20 mouse cellular contexts compared by ENCODE assay signal in the genomic region with DNA sequence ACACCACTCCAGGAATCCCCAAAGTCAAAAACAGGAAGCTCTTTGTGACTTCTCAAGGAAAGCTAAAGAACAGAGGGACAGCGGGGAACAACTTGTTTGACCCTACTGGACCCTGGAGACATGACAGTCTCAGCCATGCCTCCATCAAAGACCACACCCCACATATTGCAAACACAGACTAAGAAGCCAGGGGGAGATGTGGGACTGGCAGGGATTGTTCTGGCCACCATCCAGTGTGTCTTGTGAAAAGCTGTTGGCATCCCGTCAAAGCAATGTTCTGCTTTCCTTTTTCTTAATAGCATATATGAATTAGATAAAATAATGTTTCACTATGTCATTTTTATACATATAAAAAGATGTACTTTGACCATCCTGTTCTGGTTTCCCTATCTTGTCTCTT.
DNase-seq lines count a peak whose midpoint lies in the region; ATAC-seq and TF ChIP-seq lines count a peak whose summit lies in the region.
"Had no signal": no experiment of that assay in that cellular context is flagged by ENCODE, and none has a peak within 500 bp of the region (broad histone marks: within the 10 kb centered on the region; RNA-seq: fewer than 3 reads in every experiment).

No protein-coding gene starts in this region.

- H3K4me2 ChIP-seq in forebrain, embryonic 14.5 days (ENCODE audit: low read length), result no peak overlapping the region
- no peak overlapping the region for H3K4me2 ChIP-seq in forebrain, embryonic 16.5 days (ENCODE audit: low read length)
- H3K4me2 ChIP-seq: heart, embryonic 12.5 days; midbrain, embryonic 12.5 days had no signal

- H3K27me3 ChIP-seq in forebrain, embryonic 14.5 days (replicated peaks; ENCODE audit: control insufficient read depth, insufficient read depth, low read length), result no peaks in the 10 kb centered on the region
- H3K27me3 ChIP-seq in forebrain, embryonic 16.5 days (replicated peaks; ENCODE audit: control insufficient read depth, insufficient read depth, low read length), result no peaks in the 10 kb centered on the region
- H3K27me3 ChIP-seq in kidney, adult 2 months (replicated peaks; ENCODE audit: control insufficient read depth, insufficient read depth, low read length), result no peaks in the 10 kb centered on the region
- H3K27me3 ChIP-seq: heart, embryonic 12.5 days; midbrain, embryonic 12.5 days had no signal

- H3K4me1 ChIP-seq in forebrain, embryonic 14.5 days (ENCODE audit: control insufficient read depth, insufficient read depth, low read length), result no peaks in the 10 kb centered on the region
- H3K4me1 ChIP-seq in forebrain, embryonic 16.5 days (replicated peaks; ENCODE audit: control insufficient read depth, insufficient read depth, low read length), result no peaks in the 10 kb centered on the region
- no peaks in the 10 kb centered on the region for H3K4me1 ChIP-seq in kidney, adult 2 months (ENCODE audit: control insufficient read depth, insufficient read depth, low read length)
- H3K4me1 ChIP-seq: midbrain, embryonic 12.5 days had no signal

- WGBS in forebrain, embryonic 14.5 days, result 87% methylated on average over 2 of the region's 2 CpGs
- WGBS in forebrain, embryonic 16.5 days, result 77% methylated on average over 2 of the region's 2 CpGs
- WGBS in kidney, adult 2 months, result 80% methylated on average over 2 of the region's 2 CpGs

- no peaks in the 10 kb centered on the region for H3K9me3 ChIP-seq in forebrain, embryonic 14.5 days (replicated peaks; ENCODE audit: control insufficient read depth, low read length)
- no peaks in the 10 kb centered on the region for H3K9me3 ChIP-seq in forebrain, embryonic 16.5 days (ENCODE audit: control insufficient read depth, low read length)
- H3K9me3 ChIP-seq: heart, embryonic 12.5 days; midbrain, embryonic 12.5 days had no signal

- no peak for TF ChIP-seq POLR2A in kidney, adult 2 months (IDR thresholded peaks at IDR 0.05; ENCODE audit: low read depth, low read length)

- peak; percentile 36 for DNase-seq in forebrain, embryonic 14.5 days (ENCODE audit: low spot score)
- DNase-seq in kidney, adult 2 months, result no peak
- no peak for DNase-seq in kidney, postnatal 14 days
- peak; percentile 24 for DNase-seq in adipocyte (ENCODE audit: low spot score)
- peak; percentile 58 for DNase-seq in lung, postnatal 14 days
- DNase-seq in yolk sac, embryonic 10.5 days (ENCODE audit: low spot score), result no peak
- DNase-seq: cerebellum, adult 11 months; gastrocnemius, postnatal 10 days; kidney, adult 9 months; kidney, postnatal 4 days; layer of hippocampus, postnatal 36 days; thymus, postnatal 25 days had no signal

- no peak overlapping the region for H3K9ac ChIP-seq in forebrain, embryonic 14.5 days (ENCODE audit: low read length)
- no peak overlapping the region for H3K9ac ChIP-seq in forebrain, embryonic 16.5 days (replicated peaks; ENCODE audit: low read depth, low read length)
- H3K9ac ChIP-seq: heart, embryonic 12.5 days; midbrain, embryonic 12.5 days had no signal

- no peak overlapping the region for H3K27ac ChIP-seq in forebrain, embryonic 14.5 days (ENCODE audit: low read depth, low read length)
- no peak overlapping the region for H3K27ac ChIP-seq in forebrain, embryonic 16.5 days (ENCODE audit: low read length)
- no peak overlapping the region for H3K27ac ChIP-seq in kidney, adult 2 months (ENCODE audit: insufficient read depth, low read depth, low read length)
- H3K27ac ChIP-seq: hindbrain, postnatal 0 days; macrophage; midbrain, embryonic 12.5 days had no signal

- no peak for ATAC-seq in forebrain, embryonic 14.5 days
- ATAC-seq in forebrain, embryonic 16.5 days, result no peak
- ATAC-seq: activated CD4-positive, CD25-positive, alpha-beta regulatory T cell, adult 4 months; hindbrain, postnatal 0 days; Patski had no signal

- no peak overlapping the region for H3K4me3 ChIP-seq in forebrain, embryonic 14.5 days (ENCODE audit: low read depth, low read length)
- H3K4me3 ChIP-seq in forebrain, embryonic 16.5 days (replicated peaks; ENCODE audit: low read length), result no peak overlapping the region
- H3K4me3 ChIP-seq in kidney, adult 2 months (ENCODE audit: insufficient read depth, low read depth, low read length), result no peak overlapping the region
- H3K4me3 ChIP-seq: erythroblast, embryonic 14.5 days; heart, embryonic 12.5 days; midbrain, embryonic 12.5 days had no signal

- H3K36me3 ChIP-seq in forebrain, embryonic 14.5 days (ENCODE audit: control insufficient read depth, insufficient read depth, low read length), result no peaks in the 10 kb centered on the region
- no peaks in the 10 kb centered on the region for H3K36me3 ChIP-seq in forebrain, embryonic 16.5 days (ENCODE audit: control insufficient read depth, insufficient read depth)
- no peaks in the 10 kb centered on the region for H3K36me3 ChIP-seq in kidney, adult 2 months (ENCODE audit: control insufficient read depth, insufficient read depth, low read length)
- H3K36me3 ChIP-seq: heart, embryonic 12.5 days; midbrain, embryonic 12.5 days had no signal

- 0 out of 2 replicates have a peak, but pooled peaks have one; percentile 15 for TF ChIP-seq CTCF in kidney, adult 2 months (conservative IDR thresholded peaks at IDR 0.05; ENCODE audit: insufficient read depth, insufficient read length, low read depth, low read length)

Comparison
In these comparisons a context has a peak if more than half of its experiments do, and no peak if none do; other contexts are left out.
1. DNase-seq: peak in forebrain, embryonic 14.5 days (single experiment), adipocyte (single experiment) and lung, postnatal 14 days (single experiment); none in kidney, adult 2 months (single experiment), kidney, postnatal 14 days (single experiment) and yolk sac, embryonic 10.5 days (single experiment).